Mouse (Mus musculus): ENCODE measurements at regions not wholly inside any gene's neighbourhood (a gene's known extent, or its start where the extent isn't known, plus 50 kb on each side); places are given as distances from the start of the nearest gene placed in this dataset.
"Not testable (repeated sequence)": the region's sequence is repeated elsewhere in the genome, so short reads cannot be mapped to it uniquely, and the experiment has no call there.

- 25% methylated on average over 12 of the region's 12 CpGs for WGBS
- no peak overlapping the region for H3K27ac ChIP-seq (ENCODE audit: control insufficient read depth, insufficient read depth, low read depth, low read length, poor library complexity)
- H3K4me1 ChIP-seq (ENCODE audit: control insufficient read depth, insufficient read depth, low read length): no peaks in the 10 kb centered on the region
- H3K4me3 ChIP-seq (replicated peaks; ENCODE audit: control insufficient read depth, low read depth, low read length): no peak overlapping the region
- no peak for TF ChIP-seq POLR2A (IDR thresholded peaks at IDR 0.05; ENCODE audit: borderline replicate concordance, control insufficient read depth, low read depth, low read length)
- peak; percentile 84 for TF ChIP-seq CTCF (IDR thresholded peaks at IDR 0.05; ENCODE audit: control insufficient read depth, insufficient read depth, low read length)
Measured at GRCm38 (mm10) chr2:147307488-147308386, 54.0 kb upstream of the Pax1 start.

- 69% methylated on average over 6 of the region's 6 CpGs for WGBS
- H3K4me1 ChIP-seq (ENCODE audit: control insufficient read depth, insufficient read depth, low read length): no peaks in the 10 kb centered on the region
- TF ChIP-seq POLR2A (IDR thresholded peaks at IDR 0.05; ENCODE audit: borderline replicate concordance, control insufficient read depth, low read depth, low read length) (no peak), CTCF (IDR thresholded peaks at IDR 0.05; ENCODE audit: control insufficient read depth, insufficient read depth, low read length) (no peak)
- H3K4me3 ChIP-seq (replicated peaks; ENCODE audit: control insufficient read depth, low read depth, low read length): no peak overlapping the region
- H3K27ac ChIP-seq (ENCODE audit: control insufficient read depth, insufficient read depth, low read depth, low read length, poor library complexity): no peak overlapping the region
Measured at GRCm38 (mm10) chr2:147306728-147307127, 55.0 kb upstream of the Pax1 start.

DNA sequence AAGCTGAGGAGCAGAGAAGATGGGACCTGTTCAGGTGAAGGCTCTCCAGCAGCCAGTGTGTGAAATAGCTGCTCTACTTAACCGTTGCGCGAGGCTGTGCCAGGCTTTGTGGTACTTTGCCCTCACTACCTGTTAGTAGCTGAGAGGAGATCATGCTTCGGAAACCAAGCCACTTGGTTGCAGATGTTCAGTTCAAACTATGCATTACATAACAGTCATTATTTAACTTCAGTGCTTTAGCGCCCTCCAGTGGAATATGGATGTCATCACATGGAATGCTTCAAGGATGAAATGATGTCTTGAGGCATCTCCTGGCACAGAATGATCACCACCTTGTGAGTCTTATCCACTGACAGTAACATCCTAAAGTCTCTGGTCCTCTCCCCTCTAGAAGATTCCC lies 56.5 kb upstream of the Pax1 start:
- H3K27ac ChIP-seq (ENCODE audit: control insufficient read depth, insufficient read depth, low read depth, low read length, poor library complexity): no peak overlapping the region
- TF ChIP-seq POLR2A (IDR thresholded peaks at IDR 0.05; ENCODE audit: borderline replicate concordance, control insufficient read depth, low read depth, low read length): no peak
- no peak for TF ChIP-seq CTCF (IDR thresholded peaks at IDR 0.05; ENCODE audit: control insufficient read depth, insufficient read depth, low read length)
- WGBS: 5% methylated on average over 5 of the region's 5 CpGs
- H3K4me1 ChIP-seq (ENCODE audit: control insufficient read depth, insufficient read depth, low read length): no peaks in the 10 kb centered on the region
- no peak overlapping the region for H3K4me3 ChIP-seq (replicated peaks; ENCODE audit: control insufficient read depth, low read depth, low read length)

DNA sequence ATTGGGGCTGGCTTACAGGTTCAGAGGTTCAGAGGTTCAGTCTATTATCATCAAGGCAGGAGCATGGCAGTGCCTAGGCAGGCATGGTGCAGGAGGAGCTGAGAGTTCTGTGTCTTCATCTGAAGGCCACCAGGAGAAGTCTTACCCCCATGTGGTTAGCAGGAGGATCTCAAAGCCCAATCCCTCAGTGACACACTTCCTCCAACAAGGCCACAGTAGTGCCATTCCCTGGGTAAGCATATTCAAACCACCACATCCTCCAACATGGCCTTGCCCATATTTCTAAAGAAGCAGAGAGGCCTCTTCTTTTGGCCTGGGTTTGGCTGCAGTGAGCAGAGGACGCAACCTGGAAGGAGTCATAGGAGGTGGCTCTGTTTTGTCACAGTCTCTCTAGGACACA lies 61.2 kb upstream of the Pax1 start:
- TF ChIP-seq CTCF (IDR thresholded peaks at IDR 0.05; ENCODE audit: control insufficient read depth, insufficient read depth, low read length) (no peak), POLR2A (IDR thresholded peaks at IDR 0.05; ENCODE audit: borderline replicate concordance, control insufficient read depth, low read depth, low read length) (no peak)
- WGBS: 48% methylated on average over 1 of the region's 1 CpGs
- no peak overlapping the region for H3K27ac ChIP-seq (ENCODE audit: control insufficient read depth, insufficient read depth, low read depth, low read length, poor library complexity)
- no peak overlapping the region for H3K4me3 ChIP-seq (replicated peaks; ENCODE audit: control insufficient read depth, low read depth, low read length)
- no peaks in the 10 kb centered on the region for H3K4me1 ChIP-seq (ENCODE audit: control insufficient read depth, insufficient read depth, low read length)

DNA sequence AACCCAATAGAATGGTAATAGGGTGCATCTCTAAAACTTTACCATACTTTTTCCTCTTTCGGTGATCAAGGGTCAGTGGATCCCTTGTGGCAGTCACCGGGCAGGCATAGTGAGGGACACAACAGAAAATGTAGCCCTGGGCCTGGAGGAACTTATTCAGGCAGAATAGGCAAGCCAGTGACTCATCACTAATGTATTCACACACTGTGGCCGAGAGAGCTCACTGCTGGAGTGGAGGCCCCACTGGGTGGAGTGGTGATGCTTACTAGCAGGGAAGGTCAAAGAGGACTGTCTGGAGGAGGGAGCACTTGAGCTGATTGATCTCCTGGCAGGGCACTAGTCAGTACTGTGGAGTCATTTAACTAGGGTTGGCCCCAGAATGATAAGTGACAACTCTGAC lies 62.4 kb upstream of the Pax1 start:
- Histone ChIP-seq H3K4me3 (replicated peaks; ENCODE audit: control insufficient read depth, low read depth, low read length) (no peak overlapping the region), H3K4me1 (ENCODE audit: control insufficient read depth, insufficient read depth, low read length) (no peaks in the 10 kb centered on the region), H3K27ac (ENCODE audit: control insufficient read depth, insufficient read depth, low read depth, low read length, poor library complexity) (no peak overlapping the region)
- TF ChIP-seq POLR2A (IDR thresholded peaks at IDR 0.05; ENCODE audit: borderline replicate concordance, control insufficient read depth, low read depth, low read length) (no peak), CTCF (IDR thresholded peaks at IDR 0.05; ENCODE audit: control insufficient read depth, insufficient read depth, low read length) (no peak)
- 74% methylated on average over 3 of the region's 3 CpGs for WGBS

DNA sequence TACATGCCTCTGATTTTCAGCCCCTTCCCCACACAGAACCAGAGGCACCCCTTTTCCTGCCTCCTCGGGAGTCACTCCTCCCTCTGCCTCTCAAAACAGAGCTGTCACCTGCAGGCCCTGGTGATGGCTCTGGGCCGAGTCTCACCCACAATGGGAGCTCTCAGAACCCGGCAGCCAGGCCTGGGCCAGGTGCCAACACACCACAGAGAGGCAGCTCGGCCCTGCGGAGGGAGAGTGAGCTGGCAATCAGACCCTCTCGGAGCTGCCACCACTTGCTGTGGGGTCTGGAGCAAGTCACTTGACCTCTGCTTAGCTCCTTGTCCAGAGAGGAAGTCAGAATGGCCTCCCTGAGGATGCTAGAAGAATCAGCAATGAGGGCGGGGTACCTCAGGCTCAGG lies 63.2 kb upstream of the Pax1 start:
- no peak for TF ChIP-seq CTCF (IDR thresholded peaks at IDR 0.05; ENCODE audit: control insufficient read depth, insufficient read depth, low read length)
- no peak for TF ChIP-seq POLR2A (IDR thresholded peaks at IDR 0.05; ENCODE audit: borderline replicate concordance, control insufficient read depth, low read depth, low read length)
- 19% methylated on average over 7 of the region's 7 CpGs for WGBS
- H3K27ac ChIP-seq (ENCODE audit: control insufficient read depth, insufficient read depth, low read depth, low read length, poor library complexity): no peak overlapping the region
- H3K4me3 ChIP-seq (replicated peaks; ENCODE audit: control insufficient read depth, low read depth, low read length): no peak overlapping the region
- H3K4me1 ChIP-seq (ENCODE audit: control insufficient read depth, insufficient read depth, low read length): no peaks in the 10 kb centered on the region

DNA sequence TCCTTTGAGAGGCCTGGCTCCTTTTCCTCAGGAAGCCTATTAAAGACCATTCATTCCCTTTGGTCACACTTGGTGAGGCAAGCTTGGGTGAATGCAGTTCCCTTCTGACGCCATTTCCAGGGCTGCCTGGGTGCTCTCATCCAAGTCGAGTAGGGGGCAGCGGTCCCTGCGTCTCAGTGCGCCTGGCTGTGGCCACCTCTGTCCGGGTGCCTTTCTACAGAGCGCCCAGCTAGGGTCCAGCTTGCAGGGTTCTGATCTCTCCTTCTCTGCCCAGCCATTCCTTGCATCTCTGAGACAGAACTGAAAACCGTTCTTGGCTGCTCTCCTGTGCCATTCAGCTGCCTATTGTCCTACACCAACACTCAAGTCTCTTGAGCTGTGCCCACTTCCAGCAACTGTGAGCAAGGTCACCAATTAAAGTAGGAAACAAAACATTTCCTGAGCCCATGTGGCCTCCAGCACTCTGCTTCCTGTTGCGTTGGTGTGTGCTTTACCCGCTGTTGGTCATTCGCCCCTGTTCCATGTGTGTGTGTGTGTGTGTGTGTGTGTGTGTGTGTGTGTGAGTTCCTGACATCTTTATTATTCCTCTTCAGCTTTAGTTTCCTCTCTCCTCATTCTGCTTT lies 63.7 kb upstream of the Pax1 start:
- no peak for TF ChIP-seq POLR2A (IDR thresholded peaks at IDR 0.05; ENCODE audit: borderline replicate concordance, control insufficient read depth, low read depth, low read length)
- TF ChIP-seq CTCF (IDR thresholded peaks at IDR 0.05; ENCODE audit: control insufficient read depth, insufficient read depth, low read length): no peak
- 57% methylated on average over 11 of the region's 11 CpGs for WGBS
- H3K27ac ChIP-seq (ENCODE audit: control insufficient read depth, insufficient read depth, low read depth, low read length, poor library complexity): no peak overlapping the region
- H3K4me3 ChIP-seq (replicated peaks; ENCODE audit: control insufficient read depth, low read depth, low read length): no peak overlapping the region
- H3K4me1 ChIP-seq (ENCODE audit: control insufficient read depth, insufficient read depth, low read length): no peaks in the 10 kb centered on the region

GRCm38 (mm10) chr2:147294926-147295325 lies 66.8 kb upstream of the Pax1 start:
- not testable (repeated sequence) for H3K4me1 ChIP-seq (ENCODE audit: control insufficient read depth, insufficient read depth, low read length); H3K4me3 ChIP-seq (replicated peaks; ENCODE audit: control insufficient read depth, low read depth, low read length); H3K27ac ChIP-seq (ENCODE audit: control insufficient read depth, insufficient read depth, low read depth, low read length, poor library complexity)
- WGBS: 67% methylated on average over 2 of the region's 2 CpGs
